In the genomic region with DNA sequence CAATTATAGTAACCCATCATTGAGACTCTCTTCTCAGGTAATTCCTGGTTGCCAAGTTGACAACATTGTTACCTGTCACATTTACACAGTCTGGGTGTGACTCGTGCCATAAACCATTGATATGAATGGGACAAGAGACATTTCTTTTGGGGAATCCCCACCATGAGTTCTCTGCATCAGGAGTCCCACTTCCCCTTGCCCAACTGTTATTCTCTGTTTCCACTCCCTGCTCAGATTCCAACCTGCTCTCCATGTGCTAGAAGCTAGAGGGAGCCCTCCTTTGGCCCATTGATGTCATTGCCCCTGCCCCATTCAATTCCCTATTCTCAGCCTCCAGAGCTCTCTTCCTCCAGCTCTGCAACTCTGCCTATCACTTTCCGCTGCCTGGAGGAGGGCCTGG, we compare ENCODE assay signal across 44 mouse cellular contexts. TPM values are rescaled to one million over a fixed set of nuclear protein-coding genes. Genes with fewer than 3 reads are reported as not detected.
"Had no signal": no experiment of that assay in that cellular context is flagged by ENCODE, and none has a peak within 500 bp of the region (broad histone marks: within the 10 kb centered on the region; RNA-seq: fewer than 3 reads in every experiment).

No protein-coding gene starts in this region.

- H3K4me1 ChIP-seq: heart, embryonic 10.5 days; heart, embryonic 13.5 days; heart, embryonic 15.5 days; hindbrain, embryonic 13.5 days; hindbrain, embryonic 15.5 days; kidney, embryonic 15.5 days; limb, embryonic 13.5 days; limb, embryonic 15.5 days; liver, embryonic 12.5 days had no signal

- DNase-seq: gastrocnemius, postnatal 14 days; gastrocnemius, postnatal 36 days; heart, adult 18-20 months; heart, postnatal 14 days; heart, postnatal 36 days; kidney, adult 11 months; kidney, adult 2 months; kidney, adult 9 months; kidney, postnatal 14 days; kidney, postnatal 36 days; layer of hippocampus, adult 9-11 months; layer of hippocampus, postnatal 36 days; left cerebral cortex, postnatal 4 days had no signal

- H3K9me3 ChIP-seq: heart, embryonic 10.5 days; heart, embryonic 13.5 days; heart, embryonic 15.5 days; hindbrain, embryonic 13.5 days; hindbrain, embryonic 15.5 days; kidney, embryonic 15.5 days; limb, embryonic 13.5 days; limb, embryonic 15.5 days had no signal

- H3K27ac ChIP-seq: heart, embryonic 10.5 days; heart, embryonic 13.5 days; heart, embryonic 15.5 days; hindbrain, embryonic 13.5 days; hindbrain, embryonic 15.5 days; hindbrain, postnatal 0 days; kidney, embryonic 15.5 days; kidney, postnatal 0 days; limb, embryonic 13.5 days; limb, embryonic 15.5 days; liver, embryonic 12.5 days; liver, embryonic 14.5 days had no signal

- H3K27me3 ChIP-seq: heart, embryonic 13.5 days; heart, embryonic 15.5 days; hindbrain, embryonic 13.5 days; hindbrain, embryonic 15.5 days; kidney, embryonic 15.5 days; limb, embryonic 13.5 days; limb, embryonic 15.5 days; liver, embryonic 12.5 days had no signal

- H3K9ac ChIP-seq: heart, embryonic 13.5 days; heart, embryonic 15.5 days; hindbrain, embryonic 13.5 days; hindbrain, embryonic 15.5 days; kidney, embryonic 15.5 days; limb, embryonic 13.5 days; limb, embryonic 15.5 days; liver, embryonic 12.5 days; liver, embryonic 14.5 days had no signal

- H3K4me2 ChIP-seq: heart, embryonic 13.5 days; heart, embryonic 15.5 days; hindbrain, embryonic 13.5 days; hindbrain, embryonic 15.5 days; kidney, embryonic 15.5 days; limb, embryonic 13.5 days; limb, embryonic 15.5 days; liver, embryonic 12.5 days had no signal

- ATAC-seq: hindbrain, postnatal 0 days; intestine, embryonic 16.5 days; liver, embryonic 12.5 days had no signal

- H3K4me3 ChIP-seq: heart, embryonic 10.5 days; heart, embryonic 13.5 days; heart, embryonic 15.5 days; hindbrain, embryonic 13.5 days; hindbrain, embryonic 15.5 days; kidney, embryonic 15.5 days; limb, embryonic 13.5 days; limb, embryonic 15.5 days; liver, embryonic 12.5 days had no signal

- H3K36me3 ChIP-seq: heart, embryonic 10.5 days; heart, embryonic 13.5 days; heart, embryonic 15.5 days; hindbrain, embryonic 13.5 days; kidney, embryonic 15.5 days; limb, embryonic 13.5 days; limb, embryonic 15.5 days; liver, embryonic 12.5 days had no signal

RNA-seq across cellular contexts. Expression of a gene that starts 21.2 kb away (rescaled TPM):
- total RNA-seq: gastrocnemius, adult 18-20 months; gastrocnemius, adult 8-10 months; gastrocnemius, postnatal 36 days; heart, adult 18-20 months; heart, adult 8-10 months; hematopoietic stem cell, adult 5-6 weeks had no signal

RNA-seq across cellular contexts. Expression of a gene that starts 48.6 kb away (rescaled TPM):
- total RNA-seq: gastrocnemius, adult 18-20 months; gastrocnemius, adult 8-10 months; gastrocnemius, postnatal 14 days; gastrocnemius, postnatal 36 days; heart, adult 18-20 months; heart, adult 8-10 months; heart, postnatal 14 days; heart, postnatal 36 days; hematopoietic stem cell, adult 5-6 weeks; hindbrain, postnatal 0 days; liver, adult 2 months had no signal
- polyA plus RNA-seq: heart, embryonic 10.5 days; heart, embryonic 13.5 days; heart, embryonic 15.5 days; heart, postnatal 0 days; hindbrain, embryonic 11.5 days; intestine, embryonic 14.5 days; intestine, embryonic 16.5 days; kidney, adult 2 months; kidney, embryonic 15.5 days; kidney, postnatal 0 days; large intestine, adult 2 months; limb, embryonic 11.5 days; liver, adult 2 months; liver, embryonic 12.5 days; liver, embryonic 14.5 days; liver, embryonic 16.5 days had no signal

RNA-seq across cellular contexts. Expression of a gene that starts 50.5 kb away (rescaled TPM):
- total RNA-seq: gastrocnemius, adult 18-20 months; gastrocnemius, adult 8-10 months; gastrocnemius, postnatal 14 days; gastrocnemius, postnatal 36 days; heart, adult 18-20 months; heart, adult 8-10 months; heart, postnatal 14 days; heart, postnatal 36 days; hematopoietic stem cell, adult 5-6 weeks; hindbrain, postnatal 0 days; layer of hippocampus, adult 8-10 months; layer of hippocampus, postnatal 14 days; layer of hippocampus, postnatal 36 days; left cerebral cortex, adult 18-20 months; left cerebral cortex, adult 8-10 months; left cerebral cortex, postnatal 10 days; left cerebral cortex, postnatal 25 days; left cerebral cortex, postnatal 4 days; liver, adult 2 months had no signal
- polyA plus RNA-seq: gonadal fat pad, adult 2 months; heart, embryonic 10.5 days; heart, embryonic 13.5 days; heart, embryonic 15.5 days; heart, postnatal 0 days; hindbrain, embryonic 11.5 days; hindbrain, embryonic 15.5 days; hindbrain, postnatal 0 days; intestine, embryonic 14.5 days; intestine, embryonic 16.5 days; kidney, adult 2 months; kidney, embryonic 15.5 days; kidney, postnatal 0 days; large intestine, adult 2 months; limb, embryonic 11.5 days; limb, embryonic 13.5 days; limb, embryonic 15.5 days; liver, adult 2 months; liver, embryonic 12.5 days; liver, embryonic 14.5 days; liver, embryonic 16.5 days had no signal
